Mouse (Mus musculus) bone marrow, adult 2 months (tissue): Measurements from ENCODE around the gene Hoxc5.

ENCODE experiments used
- CTCF ChIP-seq: fragments of 200-500 bp; IDR thresholded peaks from 2 replicates; pipeline ENCODE4 v1.5.1; 2011; ENCODE audit warnings: low read length, control low read depth; ENCODE audit not compliant: control insufficient read depth, insufficient read depth
- POLR2A ChIP-seq: fragments of 200-500 bp; IDR thresholded peaks from 2 replicates; pipeline ENCODE4 v1.6.1; 2011; ENCODE audit warnings: low read depth, mild to moderate bottlenecking, control low read depth, low read length, borderline replicate concordance; ENCODE audit not compliant: control insufficient read depth

DNA sequence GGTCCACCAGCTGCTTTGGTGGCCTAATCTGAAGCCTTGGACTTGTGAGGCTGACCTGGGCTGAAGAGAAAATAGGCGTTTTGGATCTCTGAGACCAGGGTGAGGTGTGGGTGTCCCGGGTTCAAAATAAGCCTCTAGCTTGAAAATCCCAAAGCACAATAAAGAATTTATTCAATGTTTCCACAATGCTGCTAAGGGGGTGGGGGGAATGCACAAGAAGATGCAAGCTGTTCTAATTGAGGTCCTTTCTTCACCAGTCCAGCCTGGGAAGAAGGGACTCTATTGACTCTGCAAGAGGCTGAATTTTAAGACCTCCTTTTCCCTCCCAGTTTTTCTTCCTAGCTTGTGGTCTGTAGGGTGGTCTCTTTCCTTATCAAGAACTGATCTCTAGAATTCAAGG lies 16.4 kb upstream of the Hoxc5 start:
- TF ChIP-seq CTCF (no peak), POLR2A (no peak)
